Mouse (Mus musculus) myocyte (in vitro differentiated cells): ENCODE results near the gene Vtcn1.

Experiments
- MYOG ChIP-seq, 3 experiments: IDR thresholded peaks; one replicate each; pipeline ENCODE4 v1.6.1; 2011; ENCODE audit warnings: control low read depth in 2 of 3, low read depth in 2 of 3, mild to moderate bottlenecking in 2 of 3; ENCODE audit not compliant: insufficient read length in 2 of 3, control insufficient read depth in 1 of 3, insufficient read depth in 1 of 3
- POLR2A ChIP-seq: IDR thresholded peaks from one replicate; pipeline ENCODE4 v1.6.1; 2011; ENCODE audit warnings: low read depth, mild to moderate bottlenecking, control low read depth, moderate library complexity; ENCODE audit not compliant: insufficient read length
- TCF12 ChIP-seq: IDR thresholded peaks from one replicate; pipeline ENCODE4 v1.6.1; 2011; ENCODE audit warnings: mild to moderate bottlenecking, control low read depth; ENCODE audit not compliant: poor library complexity, insufficient read depth, severe bottlenecking

GRCm38 (mm10) chr3:100861307-100862303 is 36.3 kb downstream of the Vtcn1 start:
- TF ChIP-seq MYOG (IDR thresholded peaks at IDR 0.05; ENCODE audit: control insufficient read depth in 1 of 3, insufficient read depth in 1 of 3, insufficient read length in 2 of 3, low read depth in 2 of 3) (no peak), POLR2A (no peak), TCF12 (no peak)
